Mouse (Mus musculus) MEL (cell line): Measurements from ENCODE around the gene Cyp4a31. TPM values are rescaled to one million over a fixed set of nuclear protein-coding genes. Genes with fewer than 3 reads are reported as not detected.

Experiments used
- DNase-seq: peaks from one replicate; pipeline ENCODE4 v3.0.0; 2011; ENCODE audit warnings: low read depth, low spot score
- H3K27ac ChIP-seq: 2 replicates; pipeline ENCODE4 v1.5.1; 2012; ENCODE audit warnings: low read depth, mild to moderate bottlenecking, control low read depth, low read length, moderate library complexity; ENCODE audit not compliant: control insufficient read depth
- H3K27me3 ChIP-seq, 2 experiments: fragments of 150-350 bp in 1 of 2; sonication (generic) in 1 of 2; 2 replicates each; pipeline ENCODE4 v1.6.1; 2012; ENCODE audit warnings: low read length in 2 of 2, mild to moderate bottlenecking in 2 of 2, improper control_type of control experiment in 1 of 2, moderate library complexity in 1 of 2; ENCODE audit not compliant: insufficient read depth in 2 of 2, control insufficient read depth in 1 of 2
- H3K36me3 ChIP-seq, 2 experiments: 2 replicates each; pipeline ENCODE4 v1.6.1; 2012 to 2014; ENCODE audit warnings: low read length in 2 of 2, improper control_type of control experiment in 1 of 2, inconsistent platforms in 1 of 2, mild to moderate bottlenecking in 1 of 2; ENCODE audit not compliant: insufficient read depth in 2 of 2, control insufficient read depth in 1 of 2
- H3K4me1 ChIP-seq, 2 experiments: fragments of 150-350 bp in 1 of 2; sonication (generic) in 1 of 2; 2 replicates each; pipeline ENCODE4 v1.6.1; 2012; ENCODE audit warnings: low read length in 2 of 2, improper control_type of control experiment in 1 of 2, mild to moderate bottlenecking in 1 of 2; ENCODE audit not compliant: insufficient read depth in 2 of 2, control insufficient read depth in 1 of 2
- H3K4me3 ChIP-seq, 2 experiments: fragments of 150-350 bp in 1 of 2; sonication (generic) in 1 of 2; 2 replicates each; pipeline ENCODE4 v1.5.1; 2012; ENCODE audit warnings: low read depth in 2 of 2, low read length in 2 of 2, mild to moderate bottlenecking in 2 of 2, moderate library complexity in 2 of 2, control low read depth in 1 of 2, improper control_type of control experiment in 1 of 2; ENCODE audit not compliant: control insufficient read depth in 1 of 2, insufficient read depth in 1 of 2
- H3K79me2 ChIP-seq: 2 replicates; pipeline ENCODE4 v1.6.1; 2012; ENCODE audit warnings: mild to moderate bottlenecking, low read length, moderate library complexity; ENCODE audit not compliant: control insufficient read depth, poor library complexity, insufficient read depth
- H3K9ac ChIP-seq: 2 replicates; pipeline ENCODE4 v1.6.1; 2012; ENCODE audit warnings: low read depth, mild to moderate bottlenecking, control low read depth, low read length, moderate library complexity; ENCODE audit not compliant: control insufficient read depth, poor library complexity, severe bottlenecking
- H3K9me3 ChIP-seq: fragments of 150-350 bp; sonication (generic); replicated peaks from 2 replicates; pipeline ENCODE4 v1.6.1; 2012; ENCODE audit warnings: mild to moderate bottlenecking, low read length, improper control_type of control experiment, moderate library complexity; ENCODE audit not compliant: insufficient read depth
- E2F4 ChIP-seq: IDR thresholded peaks from 2 replicates; pipeline ENCODE4 v1.6.1; 2011; ENCODE audit warnings: low read depth, low read length, improper control_type of control experiment, borderline replicate concordance
- EP300 ChIP-seq, 2 experiments: IDR thresholded peaks; 2 replicates each; pipeline ENCODE4 v1.6.1; 2011; ENCODE audit warnings: improper control_type of control experiment in 2 of 2, low read length in 2 of 2, low read depth in 1 of 2, mild to moderate bottlenecking in 1 of 2
- ETS1 ChIP-seq: IDR thresholded peaks from 2 replicates; pipeline ENCODE4 v1.6.1; 2012; ENCODE audit warnings: low read depth, mild to moderate bottlenecking, inconsistent platforms, low read length, improper control_type of control experiment, moderate library complexity
- GABPA ChIP-seq: IDR thresholded peaks from 2 replicates; pipeline ENCODE4 v1.6.1; 2012; ENCODE audit warnings: low read depth, mild to moderate bottlenecking, inconsistent platforms, low read length, improper control_type of control experiment, moderate library complexity
- JUND ChIP-seq: IDR thresholded peaks from 2 replicates; pipeline ENCODE4 v1.6.1; 2011; ENCODE audit warnings: low read depth, mild to moderate bottlenecking, improper control_type of control experiment, low read length
- MAX ChIP-seq: IDR thresholded peaks from 2 replicates; pipeline ENCODE4 v1.6.1; 2011; ENCODE audit warnings: low read length, improper control_type of control experiment
- MAZ ChIP-seq: IDR thresholded peaks from 2 replicates; pipeline ENCODE4 v1.6.1; 2012; ENCODE audit warnings: low read depth, mild to moderate bottlenecking, inconsistent platforms, low read length, improper control_type of control experiment
- MXI1 ChIP-seq: IDR thresholded peaks from 2 replicates; pipeline ENCODE4 v1.6.1; 2011; ENCODE audit warnings: mild to moderate bottlenecking, low read depth, low read length, improper control_type of control experiment
- MYC ChIP-seq: IDR thresholded peaks from 2 replicates; pipeline ENCODE4 v1.6.1; 2011; ENCODE audit warnings: low read depth, mild to moderate bottlenecking, low read length, improper control_type of control experiment, moderate library complexity
- POLR2A ChIP-seq, 2 experiments: IDR thresholded peaks; 2 replicates each; pipeline ENCODE4 v1.6.1; 2011 to 2012; ENCODE audit warnings: low read length in 2 of 2, mild to moderate bottlenecking in 2 of 2, control low read depth in 1 of 2, improper control_type of control experiment in 1 of 2, low read depth in 1 of 2, moderate library complexity in 1 of 2; ENCODE audit not compliant: control insufficient read depth in 1 of 2, insufficient read depth in 1 of 2, poor library complexity in 1 of 2
- POLR2AphosphoS2 ChIP-seq: IDR thresholded peaks from 2 replicates; pipeline ENCODE4 v1.6.1; 2011; ENCODE audit warnings: low read length, improper control_type of control experiment
- RAD21 ChIP-seq: IDR thresholded peaks from 2 replicates; pipeline ENCODE4 v1.6.1; 2011; ENCODE audit warnings: mild to moderate bottlenecking, low read depth, low read length, improper control_type of control experiment
- SMC3 ChIP-seq: IDR thresholded peaks from 2 replicates; pipeline ENCODE4 v1.6.1; 2011; ENCODE audit warnings: low read depth, low read length, improper control_type of control experiment
- TBP ChIP-seq: IDR thresholded peaks from 2 replicates; pipeline ENCODE4 v1.8.0; 2011; ENCODE audit warnings: low read depth, low read length, improper control_type of control experiment
- TCF12 ChIP-seq: IDR thresholded peaks from 2 replicates; pipeline ENCODE4 v1.6.1; 2014; ENCODE audit warnings: low read depth, mild to moderate bottlenecking, inconsistent platforms, low read length, improper control_type of control experiment, moderate library complexity
- USF1 ChIP-seq: IDR thresholded peaks from 2 replicates; pipeline ENCODE4 v1.6.1; 2014; ENCODE audit warnings: low read depth, mild to moderate bottlenecking, inconsistent platforms, low read length, improper control_type of control experiment, moderate library complexity
- ZKSCAN1 ChIP-seq: IDR thresholded peaks from 2 replicates; pipeline ENCODE4 v1.6.1; 2012; ENCODE audit warnings: low read depth, mild to moderate bottlenecking, inconsistent platforms, low read length, improper control_type of control experiment, moderate library complexity
- ZMIZ1 ChIP-seq: IDR thresholded peaks from 2 replicates; pipeline ENCODE4 v1.6.1; 2012; ENCODE audit warnings: low read depth, mild to moderate bottlenecking, inconsistent platforms, low read length, improper control_type of control experiment, moderate library complexity
- ZNF384 ChIP-seq: IDR thresholded peaks from 2 replicates; pipeline ENCODE4 v1.6.1; 2012; ENCODE audit warnings: low read depth, mild to moderate bottlenecking, inconsistent platforms, low read length, improper control_type of control experiment
- polyA plus RNA-seq, 2 experiments: library from polyadenylated mRNA; stranded (reverse) in 1 of 2; unstranded in 1 of 2; fragments of >175 nt in 1 of 2; fragments of >200 nt in 1 of 2; gene quantifications; 2 replicates each; pipeline versions ENCODE4 v1.2.1 to v1.2.4; 2012; ENCODE audit warnings: low replicate concordance in 2 of 2, low read depth in 1 of 2; ENCODE audit not compliant: insufficient read length in 2 of 2, insufficient read depth in 1 of 2, missing spikeins in 1 of 2
- total RNA-seq: library from RNA; depleted of rRNA; stranded (reverse); fragments of 300-350 nt; gene quantifications from 2 replicates; pipeline ENCODE4 v1.2.3, GENCODE M21; 2012

Gene Cyp4a31
- total and polyA plus RNA-seq, 3 experiments = not detected

DNA sequence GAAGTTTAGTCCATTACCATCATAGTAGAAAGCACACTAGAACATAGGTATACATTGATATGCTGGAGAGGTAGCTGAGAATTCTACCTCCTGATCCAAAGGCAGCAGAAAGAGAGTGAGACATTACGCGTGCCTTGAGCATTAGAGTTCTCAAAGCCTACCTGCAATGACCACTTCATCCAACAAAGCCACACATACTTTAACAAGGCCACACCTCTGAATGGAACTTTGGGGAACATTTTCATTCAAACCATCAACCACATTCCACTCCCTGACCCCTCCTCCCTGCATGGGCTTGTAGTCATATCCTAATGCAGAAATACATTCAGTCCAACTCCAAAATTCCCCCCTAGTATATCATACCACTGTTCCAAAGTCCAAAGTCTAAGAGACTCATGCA, 41.7 kb upstream of the Cyp4a31 start:
- Histone ChIP-seq H3K36me3 (no peaks in the 10 kb centered on the region), H3K79me2 (no peaks in the 10 kb centered on the region), H3K27ac (no peak overlapping the region), H3K4me1 (no peaks in the 10 kb centered on the region), H3K27me3 (no peaks in the 10 kb centered on the region; a peak in 1 of 4 replicates), H3K4me3 (no peak overlapping the region), H3K9ac (no peak overlapping the region), H3K9me3 (no peaks in the 10 kb centered on the region)
- TF ChIP-seq JUND (no peak), POLR2AphosphoS2 (no peak), SMC3 (no peak), GABPA (no peak), USF1 (no peak), ZMIZ1 (no peak), ETS1 (no peak), ZKSCAN1 (no peak), RAD21 (no peak), E2F4 (no peak)
- DNase-seq = no peak

GRCm38 (mm10) chr4:115545101-115545500, 18.3 kb upstream of the Cyp4a31 start:
- DNase-seq = no peak

DNA sequence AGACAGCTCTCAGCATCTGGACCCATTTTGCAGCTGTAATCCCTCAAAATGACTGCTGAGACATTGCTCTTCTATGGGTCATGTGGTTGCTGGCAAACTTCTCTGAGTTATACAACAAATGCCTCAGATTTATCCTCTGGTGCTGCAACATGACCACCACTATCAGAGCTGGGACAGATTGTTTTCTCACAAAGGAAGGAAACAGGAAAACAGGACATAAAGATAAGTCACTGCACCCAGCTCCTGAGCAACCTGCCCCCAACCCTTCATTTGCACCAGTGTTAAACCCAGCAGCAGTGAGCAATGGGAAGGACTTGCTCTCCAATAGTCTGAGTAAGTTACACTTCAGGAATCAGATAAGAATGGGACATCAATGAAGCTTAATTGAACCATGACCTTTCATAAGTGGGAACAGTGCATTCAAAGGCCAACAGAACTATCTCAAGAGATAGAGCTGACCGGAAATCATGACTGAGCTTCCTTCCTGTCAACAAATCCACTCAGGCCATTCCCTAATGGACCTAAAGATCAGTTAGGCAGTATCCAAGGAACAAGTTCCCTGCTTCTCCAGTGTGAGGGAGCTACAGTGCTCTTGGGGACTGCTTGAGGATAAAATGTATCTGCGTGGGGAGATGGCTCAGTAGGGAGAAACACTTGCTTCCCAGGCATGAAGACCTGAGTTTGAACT, 17.2 kb upstream of the Cyp4a31 start:
- Histone ChIP-seq H3K9ac (no peak overlapping the region), H3K9me3 (no peaks in the 10 kb centered on the region), H3K36me3 (no peaks in the 10 kb centered on the region), H3K27ac (no peak overlapping the region), H3K4me1 (no peaks in the 10 kb centered on the region), H3K79me2 (no peaks in the 10 kb centered on the region), H3K4me3 (no peak overlapping the region), H3K27me3 (peaks cover 0 to 4% of the 10 kb centered on the region in 2 experiments; a peak in 2 of 4 replicates)
- TF ChIP-seq MYC (no peak), E2F4 (no peak), MAX (no peak), TCF12 (no peak), TBP (no peak), ZNF384 (no peak)
- no peak for DNase-seq

More at GRCm38 (mm10) chr4:115545101-115545500, 18.3 kb upstream of the Cyp4a31 start:
- Histone ChIP-seq H3K36me3 (no peaks in the 10 kb centered on the region), H3K9ac (no peak overlapping the region), H3K79me2 (no peaks in the 10 kb centered on the region), H3K9me3 (no peaks in the 10 kb centered on the region), H3K4me3 (no peak overlapping the region), H3K27me3 (peaks cover 0 to 4% of the 10 kb centered on the region in 2 experiments; a peak in 2 of 4 replicates), H3K4me1 (no peaks in the 10 kb centered on the region), H3K27ac (no peak overlapping the region)
- TF ChIP-seq MXI1 (no peak), MAZ (no peak), EP300 (IDR thresholded peaks at IDR 0.05; ENCODE audit: low read depth in 1 of 2, low read length in 2 of 2) (no peak), RAD21 (no peak), MAX (no peak), POLR2A (IDR thresholded peaks at IDR 0.05; ENCODE audit: control insufficient read depth in 1 of 2, insufficient read depth in 1 of 2, low read depth in 1 of 2, low read length in 2 of 2, poor library complexity in 1 of 2) (no peak)
